Mouse (Mus musculus) kidney, postnatal 0 days (tissue): ENCODE measurements around the gene Gm27029. TPM values are rescaled to one million over a fixed set of nuclear protein-coding genes. Genes with fewer than 3 reads are reported as not detected.

ENCODE experiments used
- ATAC-seq: fragments of 200-750 bp; cut with Nextera tagmentation; replicated peaks from 2 replicates; pipeline ENCODE4 v1.8.0; 2017; ENCODE audit warnings: low read depth, moderate number of reproducible peaks, moderate TSS enrichment, moderate library complexity; ENCODE audit not compliant: low FRiP score
- DNase-seq: peaks from one replicate; pipeline ENCODE4 v3.0.0-alpha.2; 2016; ENCODE audit warnings: low spot score
- H3K27ac ChIP-seq: fragments of 300-500 bp; sonication (generic); 2 replicates; pipeline ENCODE4 v1.5.1; 2014; ENCODE audit warnings: mild to moderate bottlenecking
- H3K27me3 ChIP-seq: fragments of 300-500 bp; sonication (generic); 2 replicates; pipeline ENCODE4 v1.6.1; 2014; ENCODE audit warnings: low read length, mixed read lengths; ENCODE audit not compliant: insufficient read depth
- H3K36me3 ChIP-seq: fragments of 300-500 bp; sonication (generic); 2 replicates; pipeline ENCODE4 v1.6.1; 2014; ENCODE audit warnings: low read length, mixed read lengths; ENCODE audit not compliant: insufficient read depth
- H3K4me1 ChIP-seq: fragments of 300-500 bp; sonication (generic); replicated peaks from 2 replicates; pipeline ENCODE4 v1.6.1; 2014; ENCODE audit warnings: antibody characterized with exemption, low read length, mixed read lengths; ENCODE audit not compliant: insufficient read depth
- H3K4me2 ChIP-seq: fragments of 300-500 bp; sonication (generic); 2 replicates; pipeline ENCODE4 v1.6.1; 2014; ENCODE audit warnings: mild to moderate bottlenecking, low read length, moderate library complexity, mixed read lengths
- H3K4me3 ChIP-seq: fragments of 300-500 bp; sonication (generic); replicated peaks from 2 replicates; pipeline ENCODE4 v1.5.1; 2014; ENCODE audit warnings: low read depth, low read length
- H3K9ac ChIP-seq: fragments of 300-500 bp; sonication (generic); 2 replicates; pipeline ENCODE4 v1.6.1; 2014; ENCODE audit warnings: low read depth, low read length
- H3K9me3 ChIP-seq: fragments of 300-500 bp; sonication (generic); replicated peaks from 2 replicates; pipeline ENCODE4 v1.6.1; 2016; ENCODE audit warnings: low read length, inconsistent platforms, mixed read lengths
- CTCF ChIP-seq: IDR thresholded peaks from 2 replicates; pipeline ENCODE4 v1.5.1; 2016; ENCODE audit warnings: antibody characterized with exemption, low read depth, mild to moderate bottlenecking, moderate library complexity
- WGBS: fragments of 180-500 bp; shearing (Covaris S2); extraction: QIAGEN DNeasy Blood & Tissue Kit; methylation state at CpG from one replicate; pipeline ENCODE4 v1.1.7; 2014; 5-methylcytosine and 5-hydroxymethylcytosine counted together
- polyA plus RNA-seq: library from polyadenylated mRNA; unstranded; fragments of >200 nt; fragmentation: Nextera tagmentation; extraction: Ambion mirVana; gene quantifications from 2 replicates; pipeline ENCODE4 v1.2.1, GENCODE M21; 2015

Gene Gm27029
- polyA plus RNA-seq, 1 experiment from 2014 or later, result 4.0 TPM

GRCm38 (mm10) chr11:101435831-101436230 is 11.2 kb upstream of the Gm27029 start:
- ATAC-seq, result no peak
- H3K4me1 ChIP-seq, result no peaks in the 10 kb centered on the region
- WGBS, result 87% methylated on average over 4 of the region's 4 CpGs

DNA sequence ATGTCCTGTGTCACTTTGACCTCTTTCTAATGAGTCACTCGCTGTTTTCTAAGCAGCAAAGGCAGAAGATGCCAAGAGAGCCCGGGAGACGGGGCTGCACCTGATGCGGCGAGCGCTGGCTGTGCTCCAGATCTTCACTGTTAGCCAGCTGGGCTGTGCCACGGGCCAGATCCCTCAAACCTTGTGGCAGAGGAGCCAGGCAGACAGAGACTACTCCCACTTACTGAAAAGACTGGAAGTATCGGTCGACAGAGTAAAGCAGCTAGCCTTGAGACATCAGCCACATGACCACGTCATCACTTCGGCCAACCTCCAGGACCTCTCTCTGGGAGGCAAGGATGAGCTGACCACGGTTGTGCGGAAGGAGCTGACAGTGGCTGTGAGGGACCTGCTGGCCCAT is 8.8 kb upstream of the Gm27029 start:
- ATAC-seq, result no peak
- Histone ChIP-seq H3K27ac (no peak overlapping the region), H3K27me3 (no peaks in the 10 kb centered on the region), H3K4me1 (no peaks in the 10 kb centered on the region), H3K9me3 (no peaks in the 10 kb centered on the region), H3K36me3 (peaks cover 49% of the 10 kb centered on the region), H3K4me3 (no peak overlapping the region), H3K4me2 (no peak overlapping the region), H3K9ac (no peak overlapping the region)
- WGBS, result 91% methylated on average over 13 of the region's 13 CpGs
- no peak for TF ChIP-seq CTCF
- DNase-seq, result no peak

More at GRCm38 (mm10) chr11:101435831-101436230, 11.2 kb upstream of the Gm27029 start:
- no peak for TF ChIP-seq CTCF
- H3K9ac ChIP-seq, result no peak overlapping the region
- no peak overlapping the region for H3K27ac ChIP-seq
- no peaks in the 10 kb centered on the region for H3K9me3 ChIP-seq
- H3K36me3 ChIP-seq, result peaks cover 38% of the 10 kb centered on the region
- no peaks in the 10 kb centered on the region for H3K27me3 ChIP-seq
- H3K4me3 ChIP-seq, result no peak overlapping the region
- no peak for DNase-seq
- no peak overlapping the region for H3K4me2 ChIP-seq

- Histone ChIP-seq H3K9me3 (no peaks in the 10 kb centered on the region), H3K36me3 (peaks cover 49% of the 10 kb centered on the region), H3K27me3 (no peaks in the 10 kb centered on the region), H3K4me1 (peaks cover 3% of the 10 kb centered on the region; the same call in 1 of the 2 replicates), H3K4me3 (no peak overlapping the region), H3K9ac (no peak overlapping the region), H3K4me2 (no peak overlapping the region), H3K27ac (no peak overlapping the region)
- ATAC-seq (no peak), DNase-seq (no peak)
- WGBS, result 92% methylated on average over 9 of the region's 9 CpGs
- TF ChIP-seq CTCF, result no peak
These were observed 6.7 kb upstream of the Gm27029 start for GRCm38 (mm10) chr11:101431327-101431726.

DNA sequence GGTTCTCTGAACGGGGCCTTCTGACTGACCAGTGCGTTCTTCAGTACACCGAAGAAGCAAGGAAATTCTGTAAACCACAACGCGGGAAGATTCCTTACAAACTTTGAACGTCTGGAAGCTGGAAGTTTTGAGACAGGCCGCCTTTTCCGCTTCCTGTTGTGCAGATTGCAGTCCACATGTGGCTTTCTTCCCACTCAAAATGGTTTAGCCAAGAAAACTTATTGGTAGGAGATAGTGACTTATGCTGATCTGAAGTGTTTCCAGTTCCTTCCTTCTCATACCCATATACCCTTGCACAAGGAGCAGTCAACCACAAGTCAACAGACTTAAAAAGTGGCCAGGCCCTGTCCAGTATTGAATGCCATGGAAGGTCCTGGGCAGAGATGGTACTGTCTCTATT is 1.6 kb upstream of the Gm27029 start:
- 0 out of 2 replicates have a peak overlapping the region, but pooled peaks have one; percentile 83 for H3K9ac ChIP-seq
- DNase-seq (peak; percentile 4), ATAC-seq (no peak)
- no peak overlapping the region for H3K27ac ChIP-seq
- peaks cover 18% of the 10 kb centered on the region; the same call in 1 of the 2 replicates for H3K4me1 ChIP-seq
- no peaks in the 10 kb centered on the region for H3K27me3 ChIP-seq
- 58% methylated on average over 8 of the region's 8 CpGs for WGBS
- no peak for TF ChIP-seq CTCF
- H3K4me3 ChIP-seq, result peak overlapping the region; percentile 91
- no peaks in the 10 kb centered on the region for H3K9me3 ChIP-seq
- peak overlapping the region; percentile 85 for H3K4me2 ChIP-seq
- H3K36me3 ChIP-seq, result peaks cover 11% of the 10 kb centered on the region

DNA sequence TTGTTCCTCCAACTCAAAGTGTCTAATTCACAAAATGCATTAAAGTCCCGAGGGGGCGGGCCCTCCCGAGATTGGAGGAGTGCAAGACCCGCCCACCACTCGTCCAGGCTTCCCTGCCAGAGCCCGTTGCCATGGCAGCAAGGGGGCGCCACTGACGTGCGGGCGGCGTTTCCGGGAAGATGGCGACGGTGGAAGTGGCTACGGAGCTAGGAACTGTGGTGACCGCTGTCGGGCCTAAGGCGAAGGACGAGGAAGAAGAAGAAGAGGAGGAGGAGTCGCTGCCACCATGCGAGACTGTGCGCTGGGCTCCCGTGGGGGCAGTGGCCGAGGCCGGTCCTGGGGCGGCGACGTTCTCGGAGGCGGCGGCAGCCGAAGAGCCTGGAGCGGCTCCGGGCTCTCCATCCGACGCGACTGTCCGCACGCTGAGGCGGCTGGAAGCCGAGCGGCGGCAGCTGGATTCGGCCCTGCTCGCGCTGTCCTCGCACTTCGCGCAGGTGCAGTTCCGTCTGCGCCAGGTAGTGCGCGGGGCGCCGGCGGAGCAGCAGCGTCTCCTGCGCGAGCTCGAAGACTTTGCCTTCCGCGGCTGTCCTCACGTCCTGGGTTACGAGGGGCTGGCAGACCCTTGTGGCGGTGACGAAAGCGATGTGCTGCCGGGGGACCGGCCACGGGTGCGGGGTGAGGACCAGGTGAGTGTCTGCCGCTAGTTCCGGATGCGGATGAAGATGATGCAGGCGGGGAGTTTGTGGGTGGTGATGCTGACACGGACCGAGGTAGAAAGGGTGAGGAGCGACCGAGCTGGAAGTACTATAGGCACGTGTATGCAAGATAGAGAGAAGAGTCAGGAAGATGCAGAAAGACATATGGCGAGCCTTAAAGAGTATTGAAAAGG is 573 bp upstream of the Gm27029 start, which contains the start of the genes Rundc1 and Ptges3l:
Gene Rundc1 (plus strand): TSS at position 161 of the 889 bp plus-strand sequence.
Gene Ptges3l (minus strand): TSS at position 409 of the 889 bp plus-strand sequence.
- Histone ChIP-seq H3K27ac (peak within 1 kb of the TSS; percentile 87), H3K4me2 (peak within 1 kb of the TSS; percentile 85), H3K9ac (peak within 1 kb of the TSS; percentile 83), H3K4me1 (peaks cover 18% of the 10 kb centered on the region; the same call in 1 of the 2 replicates), H3K36me3 (peaks cover 5% of the 10 kb centered on the region; the same call in 1 of the 2 replicates), H3K9me3 (no peaks in the 10 kb centered on the region), H3K4me3 (peak within 1 kb of the TSS; percentile 91), H3K27me3 (no peaks in the 10 kb centered on the region)
- DNase-seq, result peak; percentile 99
- ATAC-seq, result peak; percentile 91
- under 1% methylated on average over 75 of the region's 81 CpGs for WGBS
- peak; percentile 59 for TF ChIP-seq CTCF

DNA sequence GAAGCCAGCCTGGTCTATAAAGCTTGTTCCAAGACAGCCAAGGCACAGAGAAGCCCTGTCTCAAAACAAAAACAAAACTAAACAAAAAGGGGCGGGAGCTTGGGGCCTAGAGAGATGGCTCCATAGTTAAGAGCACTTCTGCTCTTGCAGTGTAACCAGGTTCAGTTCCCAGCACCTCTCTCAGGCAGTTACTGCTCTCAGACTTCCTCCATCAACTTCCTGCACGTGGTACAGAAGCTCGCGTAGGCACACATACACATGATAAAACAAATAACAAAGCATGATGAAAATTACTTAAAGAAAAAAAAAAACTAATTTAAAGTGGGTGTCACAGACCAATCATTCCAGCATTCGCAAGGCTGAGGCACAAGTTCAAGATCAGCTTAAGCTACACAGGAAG is 4.4 kb downstream of the Gm27029 start:
- Histone ChIP-seq H3K36me3 (no peaks in the 10 kb centered on the region), H3K4me2 (no peak overlapping the region), H3K27me3 (no peaks in the 10 kb centered on the region), H3K4me3 (no peak overlapping the region), H3K27ac (no peak overlapping the region), H3K4me1 (peaks cover 8% of the 10 kb centered on the region; the same call in 1 of the 2 replicates), H3K9ac (no peak overlapping the region), H3K9me3 (no peaks in the 10 kb centered on the region)
- WGBS, result 94% methylated on average over 5 of the region's 5 CpGs
- DNase-seq (no peak), ATAC-seq (no peak)
- no peak for TF ChIP-seq CTCF
